In the genomic region with DNA sequence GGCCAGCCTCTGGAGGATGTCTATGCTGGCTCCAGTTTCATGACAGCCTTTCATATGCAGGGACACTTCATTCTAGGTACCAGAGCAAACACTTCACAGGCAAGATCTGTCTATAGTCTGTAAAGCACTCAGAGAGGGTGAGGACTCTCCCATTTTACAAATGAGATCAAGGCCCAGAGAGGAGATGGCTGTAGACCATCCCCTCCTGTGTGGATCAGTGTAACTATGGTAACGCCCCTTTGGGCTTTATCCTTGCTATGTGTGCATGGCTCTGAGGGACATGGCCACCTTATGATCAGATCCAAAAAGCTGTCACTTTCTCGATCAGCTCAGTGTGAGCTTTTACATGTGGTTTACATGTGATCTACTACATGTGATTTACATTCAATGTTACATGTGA, we compare ENCODE assay signal across 11 mouse cellular contexts. TPM values are rescaled to one million over a fixed set of nuclear protein-coding genes. Genes with fewer than 3 reads are reported as not detected.
DNase-seq lines count a peak whose midpoint lies in the region; ATAC-seq and TF ChIP-seq lines count a peak whose summit lies in the region.
"Had no signal": no experiment of that assay in that cellular context is flagged by ENCODE, and none has a peak within 500 bp of the region (broad histone marks: within the 10 kb centered on the region; RNA-seq: fewer than 3 reads in every experiment).

No protein-coding gene starts in this region.

- peaks cover 7% of the 10 kb centered on the region for H3K36me3 ChIP-seq in kidney, embryonic 16.5 days (ENCODE audit: insufficient read depth, low read length)
- H3K36me3 ChIP-seq in intestine, embryonic 15.5 days = peaks cover 8% of the 10 kb centered on the region; the same call in 1 of the 2 replicates
- H3K36me3 ChIP-seq in midbrain, embryonic 16.5 days (ENCODE audit: control insufficient read depth, insufficient read depth, low read length) = no peaks in the 10 kb centered on the region
- H3K36me3 ChIP-seq in thymus, adult 2 months (ENCODE audit: control insufficient read depth, insufficient read depth, low read length) = no peaks in the 10 kb centered on the region

- no peak for DNase-seq in gastrocnemius, adult 2 months
- DNase-seq in gastrocnemius, postnatal 10 days = no peak
- DNase-seq in kidney, postnatal 36 days = no peak
- no peak for DNase-seq in thymus, adult 2 months
- no peak for DNase-seq in yolk sac, embryonic 10.5 days (ENCODE audit: low spot score)
- DNase-seq: cerebellum, adult 9-11 months; right cerebral cortex, adult 18-20 months had no signal

- no peak overlapping the region; the same call in 1 of the 2 replicates for H3K9ac ChIP-seq in kidney, embryonic 16.5 days (replicated peaks; ENCODE audit: low read length)
- H3K9ac ChIP-seq in intestine, embryonic 15.5 days = no peak overlapping the region; the same call in 1 of the 2 replicates
- peak overlapping the region; percentile 43; the same call in 1 of the 2 replicates for H3K9ac ChIP-seq in midbrain, embryonic 16.5 days (ENCODE audit: low read depth, low read length)
- H3K9ac ChIP-seq: liver, embryonic 14.5 days had no signal

- no peak overlapping the region for H3K4me2 ChIP-seq in kidney, embryonic 16.5 days (replicated peaks; ENCODE audit: low read depth, low read length)
- peak overlapping the region; percentile 42; the same call in 1 of the 2 replicates for H3K4me2 ChIP-seq in intestine, embryonic 15.5 days (replicated peaks)
- H3K4me2 ChIP-seq in midbrain, embryonic 16.5 days (ENCODE audit: low read length) = no peak overlapping the region

- TF ChIP-seq CTCF in gastrocnemius, adult 2 months (IDR thresholded peaks at IDR 0.05) = no peak
- no peak for TF ChIP-seq CTCF in thymus, adult 2 months (IDR thresholded peaks at IDR 0.05; ENCODE audit: borderline replicate concordance, control insufficient read depth, extremely low read depth, insufficient read depth, low read length, poor library complexity)

- H3K9me3 ChIP-seq in kidney, embryonic 16.5 days (ENCODE audit: low read length) = no peaks in the 10 kb centered on the region
- no peaks in the 10 kb centered on the region for H3K9me3 ChIP-seq in intestine, embryonic 15.5 days
- no peaks in the 10 kb centered on the region for H3K9me3 ChIP-seq in midbrain, embryonic 16.5 days (replicated peaks; ENCODE audit: control insufficient read depth, low read length, poor library complexity, severe bottlenecking)

- intact Hi-C loops in gastrocnemius, adult 2 months (cut with DNase I) = no loop called here

- no peak overlapping the region for H3K4me3 ChIP-seq in gastrocnemius, adult 2 months
- H3K4me3 ChIP-seq in kidney, embryonic 16.5 days (ENCODE audit: low read length) = no peak overlapping the region
- no peak overlapping the region for H3K4me3 ChIP-seq in intestine, embryonic 15.5 days (replicated peaks)
- H3K4me3 ChIP-seq in midbrain, embryonic 16.5 days (ENCODE audit: low read depth, low read length) = no peak overlapping the region
- H3K4me3 ChIP-seq in thymus, adult 2 months (ENCODE audit: control insufficient read depth, insufficient read depth, low read length) = no peak overlapping the region

- H3K27me3 ChIP-seq in kidney, embryonic 16.5 days (ENCODE audit: insufficient read depth, low read length) = no peaks in the 10 kb centered on the region
- H3K27me3 ChIP-seq in intestine, embryonic 15.5 days (replicated peaks) = no peaks in the 10 kb centered on the region
- no peaks in the 10 kb centered on the region for H3K27me3 ChIP-seq in midbrain, embryonic 16.5 days (ENCODE audit: control insufficient read depth, insufficient read depth, low read depth, low read length)
- H3K27me3 ChIP-seq in thymus, adult 2 months (ENCODE audit: control insufficient read depth, insufficient read depth, low read length) = no peaks in the 10 kb centered on the region

- ATAC-seq in kidney, embryonic 16.5 days (ENCODE audit: low FRiP score, low TSS enrichment) = no peak
- ATAC-seq in intestine, embryonic 15.5 days = no peak
- peak; percentile 41; the same call in 1 of the 2 replicates for ATAC-seq in midbrain, embryonic 16.5 days

- TF ChIP-seq POLR2A in thymus, adult 2 months (IDR thresholded peaks at IDR 0.05; ENCODE audit: control insufficient read depth, extremely low read depth, insufficient read depth, low read length, poor library complexity) = no peak

- peak overlapping the region; percentile 56; the same call in 1 of the 2 replicates for H3K27ac ChIP-seq in gastrocnemius, adult 2 months
- H3K27ac ChIP-seq in kidney, embryonic 16.5 days (ENCODE audit: low read length) = peak overlapping the region; percentile 76
- peak overlapping the region; percentile 75 for H3K27ac ChIP-seq in intestine, embryonic 15.5 days
- peak overlapping the region; percentile 18; the same call in 1 of the 2 replicates for H3K27ac ChIP-seq in midbrain, embryonic 16.5 days (ENCODE audit: low read length)
- no peak overlapping the region for H3K27ac ChIP-seq in thymus, adult 2 months (ENCODE audit: control insufficient read depth, insufficient read depth, low read length)
- H3K27ac ChIP-seq: liver, embryonic 14.5 days had no signal

- 79% methylated on average over 2 of the region's 2 CpGs for WGBS in kidney, embryonic 16.5 days
- WGBS in intestine, embryonic 15.5 days = 62% methylated on average over 2 of the region's 2 CpGs
- 33% methylated on average over 2 of the region's 2 CpGs for WGBS in midbrain, embryonic 16.5 days
- WGBS in thymus, adult 2 months = 91% methylated on average over 2 of the region's 2 CpGs

- H3K4me1 ChIP-seq in kidney, embryonic 16.5 days (ENCODE audit: insufficient read depth, low read length) = peaks cover 69% of the 10 kb centered on the region
- peaks cover 66% of the 10 kb centered on the region for H3K4me1 ChIP-seq in intestine, embryonic 15.5 days (replicated peaks)
- H3K4me1 ChIP-seq in midbrain, embryonic 16.5 days (ENCODE audit: control insufficient read depth, insufficient read depth, low read length) = peaks cover 27% of the 10 kb centered on the region
- no peaks in the 10 kb centered on the region for H3K4me1 ChIP-seq in thymus, adult 2 months (replicated peaks; ENCODE audit: control insufficient read depth, insufficient read depth, low read length)

RNA-seq across cellular contexts. Expression of gene Epha2, which starts 10.9 kb away (rescaled TPM):
- 1 to 10 TPM; 1.8 to 2.6 TPM for total RNA-seq in gastrocnemius, adult 2 months (2021)
- total RNA-seq in gastrocnemius, postnatal 10 days (2021) = 1 to 10 TPM; 3.9 to 5.9 TPM
- polyA plus RNA-seq in kidney, embryonic 16.5 days (2015; fragmentation: Nextera tagmentation; extraction: Ambion mirVana) = 8.3 and 8.6 TPM in 2 replicates
- 6.7 and 7.2 TPM in 2 replicates for polyA plus RNA-seq in intestine, embryonic 15.5 days (2015; fragmentation: Nextera tagmentation; extraction: Ambion mirVana)
- polyA plus RNA-seq in midbrain, embryonic 16.5 days (2015; fragmentation: Nextera tagmentation; extraction: Ambion mirVana) = 0.94 and 1.0 TPM in 2 replicates
- polyA plus RNA-seq in thymus, adult 2 months (2012; rRNA removed) = 3.6 and 3.9 TPM in 2 replicates

RNA-seq across cellular contexts. Expression of gene Fam131c, which starts 56.1 kb away (rescaled TPM):
- total RNA-seq in gastrocnemius, adult 2 months (2021) = under 1 TPM in 1 of 2 experiments, not detected in 1; 0.20 TPM
- total RNA-seq in gastrocnemius, postnatal 10 days (2021) = under 1 TPM in 1 of 2 experiments, not detected in 1; 0.16 TPM
- polyA plus RNA-seq in kidney, embryonic 16.5 days (2015; fragmentation: Nextera tagmentation; extraction: Ambion mirVana) = 3.0 and 3.1 TPM in 2 replicates
- polyA plus RNA-seq in intestine, embryonic 15.5 days (2015; fragmentation: Nextera tagmentation; extraction: Ambion mirVana) = 2.0 and 2.3 TPM in 2 replicates
- 39.5 and 50.1 TPM in 2 replicates for polyA plus RNA-seq in midbrain, embryonic 16.5 days (2015; fragmentation: Nextera tagmentation; extraction: Ambion mirVana)
- 0.17 and 0.40 TPM in 2 replicates for polyA plus RNA-seq in thymus, adult 2 months (2012; rRNA removed)
